Mouse (Mus musculus): ENCODE measurements around the gene Usp44.
"Not testable (repeated sequence)": the region's sequence is repeated elsewhere in the genome, so short reads cannot be mapped to it uniquely, and the experiment has no call there.

Gene Usp44

DNA sequence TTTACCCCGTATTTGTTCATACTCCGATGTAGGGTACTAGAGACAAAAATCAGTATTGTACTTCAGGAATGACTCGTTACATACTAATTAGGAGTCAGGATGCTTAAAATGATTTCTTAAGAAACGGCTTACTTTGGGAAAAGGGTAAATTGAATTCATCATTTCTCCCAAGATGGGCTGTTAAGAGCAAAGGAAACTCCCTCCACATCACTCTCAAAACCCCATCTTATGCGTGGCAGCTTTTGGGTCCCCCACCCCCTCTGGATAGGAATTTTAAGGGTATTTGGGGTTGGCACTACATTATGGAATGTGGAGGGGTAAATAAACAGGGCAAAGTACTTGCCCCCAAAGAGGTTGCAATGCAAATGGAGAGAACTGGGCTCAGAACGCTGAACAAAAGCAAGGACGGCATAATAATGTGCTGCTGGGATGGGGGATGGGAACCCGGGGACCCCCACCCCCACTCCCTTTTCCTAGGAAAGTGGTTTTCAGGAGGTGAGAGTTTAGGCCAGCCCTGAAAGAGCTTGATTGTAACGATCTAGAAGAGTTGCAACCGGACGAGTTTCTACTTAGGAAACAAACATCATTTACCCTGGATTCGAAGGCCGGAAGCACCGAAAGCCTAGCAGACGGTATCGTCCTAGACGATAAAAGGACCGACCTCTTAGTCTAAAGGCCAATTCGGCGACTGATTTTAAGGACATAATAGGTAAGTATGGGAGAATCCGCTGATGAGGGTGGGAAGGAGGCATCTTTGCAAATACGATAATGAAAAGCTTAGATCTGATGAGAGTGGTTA is at the start of gene Usp44:
Gene Usp44 (plus strand): TSS at position 625 of the 799 bp plus-strand sequence.
- DNase-seq, result no peak

DNA sequence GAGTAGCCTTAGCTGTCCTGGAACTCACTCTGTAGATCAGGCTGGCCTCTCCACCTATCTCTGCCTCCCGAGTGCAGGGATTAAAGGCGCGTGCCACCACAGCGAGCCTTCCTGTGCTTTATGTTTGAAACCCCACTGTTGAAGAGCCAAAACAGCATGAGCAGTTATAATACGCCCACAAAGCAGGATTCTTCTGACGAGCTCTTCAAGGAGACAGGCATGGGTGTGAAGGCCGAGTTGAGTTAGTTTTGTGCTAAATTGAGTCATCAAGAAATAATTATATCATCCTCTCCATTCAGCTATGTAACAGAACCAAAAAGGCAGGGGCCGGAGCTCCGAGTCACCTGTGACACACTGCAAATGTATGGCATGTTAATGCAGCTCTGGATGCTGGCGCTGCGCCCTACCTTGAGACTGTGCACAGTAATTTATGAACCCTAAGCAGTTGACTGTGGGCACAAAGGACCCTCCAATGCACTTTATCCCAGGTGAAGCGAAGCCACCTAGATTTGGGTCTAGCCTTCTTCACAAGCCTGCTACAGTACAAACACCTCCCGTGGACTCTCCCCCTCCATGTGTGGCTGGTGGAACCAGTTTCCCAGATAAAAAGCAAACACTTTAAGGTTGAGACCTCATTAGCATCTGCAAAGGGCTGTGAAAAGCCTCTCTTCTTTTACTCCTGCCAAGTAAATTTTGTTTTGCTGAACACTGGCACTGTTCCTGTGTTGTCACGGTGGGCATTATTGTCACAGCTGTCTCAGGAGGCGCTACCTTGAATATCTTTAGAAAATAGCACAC is 47.9 kb upstream of the Usp44 start:
- no peak for DNase-seq

DNA sequence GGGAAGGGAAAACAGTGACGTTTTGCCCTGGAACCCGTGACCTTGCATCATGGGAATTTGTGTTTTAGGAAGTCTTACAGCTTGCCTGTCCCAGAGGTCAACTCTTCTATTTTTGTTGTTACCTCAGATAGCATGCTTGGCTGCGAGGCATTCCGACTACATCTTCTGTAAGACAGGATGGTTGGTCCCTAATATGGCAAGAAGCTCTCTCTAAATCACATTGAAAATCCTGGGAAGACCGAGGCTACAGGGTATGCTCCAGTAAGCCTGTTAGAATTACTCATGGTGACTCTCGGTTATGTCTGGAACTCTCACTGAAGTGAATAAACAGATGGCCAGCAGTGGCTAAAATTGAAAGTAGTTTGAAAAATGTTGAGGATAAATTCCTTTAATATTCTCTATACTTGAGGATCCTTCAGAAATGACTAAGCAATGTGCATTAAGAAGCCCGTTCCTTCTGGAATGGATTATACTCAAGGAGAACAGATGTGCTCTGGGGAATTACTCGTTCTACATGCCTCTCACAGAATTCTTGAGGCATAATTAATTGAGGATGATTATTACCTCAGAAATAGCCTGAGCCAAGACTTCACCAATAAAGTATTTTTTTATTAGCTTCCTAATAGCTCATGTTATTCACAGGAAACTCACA is 31.5 kb upstream of the Usp44 start:
- no peak for DNase-seq

DNA sequence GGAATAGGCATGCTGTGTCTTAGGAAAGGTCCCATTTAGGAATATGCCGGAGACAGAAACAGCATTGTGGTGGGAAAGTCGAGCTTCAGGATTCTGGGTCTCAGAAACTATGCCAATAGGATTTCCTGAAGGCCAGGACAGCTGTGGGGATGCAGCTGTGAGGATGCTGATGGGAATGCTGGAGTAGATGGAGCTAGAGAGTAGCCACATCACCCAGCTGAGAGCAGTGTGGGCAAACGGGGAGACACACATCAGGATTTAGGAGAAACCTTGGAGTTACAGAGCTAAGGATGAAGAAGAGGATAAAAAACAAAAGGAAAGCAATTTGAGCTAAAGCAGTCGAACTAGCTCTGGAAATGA is 31.0 kb upstream of the Usp44 start:
- no peak for DNase-seq

GRCm38 (mm10) chr10:93800895-93801294 is 30.5 kb upstream of the Usp44 start:
- no peak for DNase-seq

DNA sequence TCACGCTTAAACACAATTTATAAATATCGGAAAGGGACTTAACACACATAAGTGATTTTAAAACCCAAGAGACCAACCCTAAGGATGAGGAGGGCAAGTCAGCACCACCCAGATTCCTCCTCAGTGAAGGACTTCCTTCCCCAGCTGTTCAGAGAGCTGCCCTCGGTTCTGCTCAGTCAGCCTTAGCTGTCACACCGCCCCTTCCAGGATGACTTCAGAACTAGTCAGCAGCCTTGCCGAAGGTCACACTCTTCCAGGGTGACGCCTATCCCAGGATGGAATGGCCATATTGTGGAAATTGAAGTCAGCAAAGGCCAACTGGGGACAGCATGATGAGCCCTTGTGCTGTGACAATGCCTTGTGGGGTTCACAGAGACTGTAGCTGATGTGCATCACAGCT is 28.2 kb upstream of the Usp44 start:
- no peak for DNase-seq

GRCm38 (mm10) chr10:93809438-93809837 is 21.9 kb upstream of the Usp44 start:
- DNase-seq, result not testable (repeated sequence)

DNA sequence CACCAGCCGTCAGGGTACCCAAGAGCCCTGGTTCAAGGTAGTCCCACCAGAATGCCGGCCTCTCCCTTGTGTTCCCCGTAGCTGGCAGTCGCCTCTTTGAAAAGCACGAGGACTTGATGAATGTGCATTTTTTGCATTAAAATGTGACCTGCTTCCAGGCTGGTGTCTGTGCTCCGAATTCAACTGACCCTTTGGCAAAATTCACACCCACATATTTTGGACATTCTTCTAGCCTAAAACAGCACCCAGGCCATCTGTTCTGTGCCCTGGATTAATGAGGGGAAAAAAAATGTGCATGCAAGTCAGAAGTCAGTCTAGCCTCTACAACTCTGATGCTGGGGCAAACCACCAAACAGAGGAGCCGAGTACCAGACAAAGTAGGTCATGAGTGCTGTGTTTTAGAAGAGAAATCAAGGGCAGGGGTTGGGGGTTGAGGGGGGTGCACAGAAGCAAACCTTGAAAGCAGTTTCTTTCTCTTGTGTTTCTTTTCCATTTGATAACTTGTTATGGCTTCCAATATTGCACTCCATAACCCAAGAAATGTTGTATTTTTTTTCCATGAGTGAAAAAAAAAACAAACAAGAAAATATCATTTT is 20.7 kb upstream of the Usp44 start:
- DNase-seq, result no peak

- DNase-seq, result peak; percentile 47
Measured at GRCm38 (mm10) chr10:93812098-93812497, 19.3 kb upstream of the Usp44 start.

GRCm38 (mm10) chr10:93812774-93813415 is 18.5 kb upstream of the Usp44 start:
- peak; percentile 85 for DNase-seq

- no peak for DNase-seq
Measured at GRCm38 (mm10) chr10:93813755-93814154, 17.6 kb upstream of the Usp44 start.

DNA sequence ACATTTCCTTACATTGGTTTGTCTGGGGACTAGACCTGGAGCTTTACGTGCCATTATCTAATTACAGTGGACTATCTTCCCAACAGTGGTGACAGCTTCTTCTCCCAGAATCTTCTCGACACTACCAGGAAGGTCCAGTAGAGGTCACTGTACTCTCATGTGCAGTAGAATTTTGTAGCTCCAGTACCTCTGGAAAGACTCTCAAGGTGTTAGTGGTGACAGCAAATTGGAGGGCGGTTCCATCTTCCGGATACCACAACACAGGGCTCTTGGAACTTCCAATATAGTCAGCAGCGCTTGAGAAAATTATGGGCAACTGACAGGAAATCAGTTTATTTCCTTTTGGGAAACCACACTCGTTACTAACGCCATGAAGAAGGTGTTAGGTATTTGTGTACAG is 12.7 kb upstream of the Usp44 start:
- DNase-seq, result peak; percentile 82

DNA sequence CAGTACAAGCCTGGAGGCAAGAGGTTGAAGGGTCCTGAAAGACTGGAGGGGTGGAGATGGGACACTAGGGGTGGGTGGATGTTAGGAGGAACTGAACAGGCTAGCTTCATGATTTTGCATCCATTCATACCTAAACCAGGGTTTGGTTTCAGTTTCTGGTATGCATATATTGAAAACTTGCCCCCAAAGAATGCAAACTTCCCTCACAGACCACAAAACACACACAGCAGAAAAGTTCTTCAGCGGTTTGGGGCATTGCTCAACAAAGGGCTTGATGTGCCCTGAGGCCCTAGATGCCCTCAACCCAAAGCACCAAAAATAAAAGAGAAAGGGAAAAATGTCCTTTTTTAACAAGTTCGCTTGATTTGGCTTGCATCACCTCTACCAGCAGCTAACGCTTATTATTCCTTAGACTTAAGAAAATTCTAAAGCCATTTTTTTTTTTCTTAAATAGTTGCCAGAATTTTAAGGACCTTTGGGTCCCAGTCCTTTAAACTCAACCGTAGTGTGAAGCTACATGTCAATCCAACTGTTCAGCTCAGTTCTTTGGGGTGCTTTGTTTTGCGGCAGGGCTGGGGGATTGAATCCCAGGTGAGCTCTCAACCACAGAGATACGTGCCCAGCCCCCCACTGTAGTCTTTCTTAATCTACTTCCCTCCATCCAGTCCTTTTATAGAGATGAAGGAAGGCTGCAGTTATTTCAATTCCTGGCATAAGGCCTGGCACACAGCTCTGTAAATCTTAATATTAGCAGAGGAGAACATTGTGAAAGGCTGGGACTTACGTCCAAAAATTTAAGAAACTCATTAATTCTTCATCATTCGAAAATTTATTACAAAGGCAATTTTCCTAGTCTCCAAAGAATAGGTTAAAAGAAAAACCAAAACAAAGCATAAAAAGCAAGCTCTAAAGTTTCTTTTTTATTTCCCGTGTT is 1.2 kb upstream of the Usp44 start:
- no peak for DNase-seq

DNA sequence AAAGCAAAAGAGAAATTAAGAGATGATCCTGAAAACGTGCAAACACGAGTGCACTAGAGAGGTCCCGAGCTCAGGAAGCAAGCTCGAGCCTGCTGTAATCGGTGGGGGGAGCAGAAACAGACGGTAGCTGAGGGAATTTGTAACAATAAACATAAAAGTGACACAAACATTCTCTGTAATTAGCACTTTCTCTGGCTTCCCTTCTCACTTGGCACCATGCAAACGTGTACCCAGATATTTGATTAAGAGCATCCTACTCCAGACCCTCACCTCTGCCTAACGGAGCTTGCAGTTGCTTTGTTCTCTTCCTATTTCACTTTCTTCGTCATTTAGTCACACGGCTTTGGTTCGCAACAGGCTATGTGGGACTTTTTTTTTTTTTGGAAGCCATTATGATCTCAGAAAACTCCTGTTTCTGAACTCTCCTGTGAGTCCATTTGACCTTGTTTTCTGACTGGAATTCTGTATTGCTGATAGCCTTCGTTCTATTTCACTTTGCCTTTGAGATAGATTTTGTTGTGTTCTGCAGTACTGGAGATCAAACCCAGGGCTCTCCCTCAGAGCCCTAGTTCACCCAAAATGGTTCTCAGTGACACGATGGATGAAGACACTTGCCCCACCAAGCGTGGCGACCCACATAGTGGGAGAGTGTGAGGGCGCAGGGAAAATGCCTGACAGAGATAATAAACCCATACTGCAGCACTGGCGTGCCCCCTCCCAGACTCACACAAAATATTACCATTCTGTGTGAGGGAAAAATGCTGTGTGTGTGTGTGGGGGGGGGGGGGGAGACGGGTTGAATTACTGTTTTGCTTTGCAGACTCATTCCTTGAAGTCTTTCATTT is 597 bp downstream of the Usp44 start:
- DNase-seq, result no peak

DNA sequence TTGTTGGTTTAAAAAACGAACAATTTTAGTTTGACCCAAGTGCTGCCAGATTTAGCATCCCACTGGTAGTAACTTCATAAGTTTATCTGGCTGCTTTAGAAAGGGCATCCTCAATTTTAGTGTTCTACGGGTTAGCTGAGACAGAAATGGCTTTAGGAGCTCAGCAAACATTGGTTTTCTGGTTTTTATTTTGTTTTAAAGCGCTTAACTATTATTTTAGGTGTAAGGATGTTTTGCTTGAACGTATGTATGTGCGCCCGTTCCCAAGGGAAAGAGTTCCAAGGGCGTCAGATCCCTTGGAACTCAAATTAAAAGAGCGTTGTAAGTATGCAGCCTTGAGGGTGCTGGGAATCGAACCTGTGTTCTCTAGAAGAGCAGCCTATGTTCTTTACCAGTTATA is 1.5 kb downstream of the Usp44 start:
- DNase-seq, result no peak

DNA sequence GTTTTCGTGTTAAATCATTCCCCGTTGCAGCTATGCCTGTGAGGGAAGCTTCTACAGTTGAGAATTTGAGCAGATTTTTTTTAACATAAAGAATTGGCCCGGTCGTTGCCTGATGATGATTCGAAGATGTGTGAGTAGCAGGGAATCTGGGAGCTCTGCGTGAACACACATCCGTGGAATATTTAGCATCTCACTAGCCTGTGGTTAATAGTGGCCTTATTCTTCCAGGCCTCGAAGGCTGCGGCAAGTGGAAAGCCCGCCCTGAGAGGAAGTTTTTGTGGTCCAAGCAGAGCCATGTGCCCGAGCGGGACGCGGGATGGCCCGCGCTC is 2.0 kb downstream of the Usp44 start:
- DNase-seq, result no peak

GRCm38 (mm10) chr10:93833699-93834393 is 2.5 kb downstream of the Usp44 start:
- DNase-seq, result peak; percentile 66

GRCm38 (mm10) chr10:93834394-93834745 is 3.0 kb downstream of the Usp44 start:
- DNase-seq, result no peak

DNA sequence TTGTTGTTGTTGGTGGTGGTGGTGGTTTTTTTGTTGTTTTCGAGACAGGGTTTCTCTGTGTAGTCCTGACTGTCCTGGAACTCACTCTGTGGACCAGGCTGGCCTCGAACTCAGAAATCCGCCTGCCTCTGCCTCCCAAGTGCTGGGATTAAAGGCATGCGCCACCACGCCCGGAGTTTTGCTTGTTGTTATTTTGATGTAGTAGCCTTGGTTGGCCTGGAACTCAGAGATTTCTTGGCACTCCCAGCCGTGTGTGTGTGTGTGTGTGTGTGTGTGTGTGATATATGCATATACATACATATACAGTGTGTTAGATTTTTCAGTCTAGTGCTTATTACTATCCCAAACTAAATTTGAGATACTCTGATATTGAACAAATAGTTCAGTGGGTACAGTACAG is 3.8 kb downstream of the Usp44 start:
- DNase-seq, result not testable (repeated sequence)

- no peak for DNase-seq
Measured at GRCm38 (mm10) chr10:93846706-93847105, 15.4 kb downstream of the Usp44 start.

Measured in lung, postnatal 14 days (tissue).